Mouse (Mus musculus): Measurements from ENCODE around the gene Rbm20.

GRCm38 (mm10) chr19:53644020-53644595, 33.0 kb upstream of the Rbm20 start:
- TF ChIP-seq CTCF (IDR thresholded peaks at IDR 0.05; ENCODE audit: low read depth, low read length) (no peak), EP300 (IDR thresholded peaks at IDR 0.05; ENCODE audit: insufficient read depth, low read depth, low read length) (no peak), POLR2A (IDR thresholded peaks at IDR 0.05; ENCODE audit: insufficient read depth, low read length) (no peak)
